Mouse (Mus musculus): ENCODE data around the gene Susd2. TPM values are rescaled to one million over a fixed set of nuclear protein-coding genes. Genes with fewer than 3 reads are reported as not detected.

The Susd2 gene
- polyA plus RNA-seq, 1 experiment from 2014 or later = 2.5 TPM

DNA sequence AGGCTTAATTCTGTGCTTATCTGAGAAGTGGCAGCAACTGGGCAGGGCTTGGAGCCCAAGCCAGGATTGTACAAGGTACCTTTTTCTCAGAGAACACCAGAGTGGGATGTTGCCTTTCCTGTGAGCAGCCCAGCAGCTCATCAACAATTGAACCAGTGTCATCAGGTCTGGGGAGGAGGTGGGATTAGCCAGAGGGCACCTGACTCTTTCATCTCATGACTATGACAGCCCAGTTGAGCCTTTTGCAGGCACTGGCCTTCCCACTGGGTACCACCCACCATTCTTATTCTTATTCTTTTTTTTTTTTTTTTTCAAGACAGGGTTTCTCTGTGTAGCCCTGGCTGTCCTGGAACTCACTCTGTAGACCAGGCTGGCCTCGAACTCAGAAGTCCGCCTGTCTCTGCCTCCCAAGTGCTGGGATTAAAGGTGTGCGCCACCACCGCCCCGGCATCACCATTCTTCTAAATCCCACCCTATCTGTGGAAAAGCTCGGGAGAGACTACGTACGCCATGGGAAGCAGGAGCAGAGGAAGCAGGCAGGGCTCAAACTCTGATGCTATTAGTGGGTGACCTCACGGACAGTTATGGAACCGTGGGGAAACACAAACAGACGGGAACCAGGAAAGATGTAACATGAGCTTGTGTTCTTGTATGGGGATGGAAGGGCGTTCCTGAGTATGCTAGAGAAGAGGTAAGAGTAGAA, 7.6 kb downstream of the Susd2 start:
- H3K27me3 ChIP-seq (ENCODE audit: control insufficient read depth, insufficient read depth, low read length) = no peaks in the 10 kb centered on the region
- no peaks in the 10 kb centered on the region for H3K9me3 ChIP-seq (ENCODE audit: control insufficient read depth, low read length)
- 89% methylated on average over 12 of the region's 12 CpGs for WGBS
- H3K9ac ChIP-seq (replicated peaks; ENCODE audit: low read length) = no peak overlapping the region
- no peaks in the 10 kb centered on the region for H3K4me1 ChIP-seq (ENCODE audit: control insufficient read depth, insufficient read depth, low read length)
- no peak overlapping the region for H3K4me3 ChIP-seq (replicated peaks; ENCODE audit: low read depth, low read length)
- ATAC-seq (ENCODE audit: low FRiP score, low TSS enrichment) (no peak), DNase-seq (no peak)
- no peaks in the 10 kb centered on the region for H3K36me3 ChIP-seq (ENCODE audit: control insufficient read depth, insufficient read depth, low read length)
- no peak overlapping the region for H3K27ac ChIP-seq (replicated peaks; ENCODE audit: low read depth, low read length)
- no peak overlapping the region for H3K4me2 ChIP-seq (ENCODE audit: low read length)

DNA sequence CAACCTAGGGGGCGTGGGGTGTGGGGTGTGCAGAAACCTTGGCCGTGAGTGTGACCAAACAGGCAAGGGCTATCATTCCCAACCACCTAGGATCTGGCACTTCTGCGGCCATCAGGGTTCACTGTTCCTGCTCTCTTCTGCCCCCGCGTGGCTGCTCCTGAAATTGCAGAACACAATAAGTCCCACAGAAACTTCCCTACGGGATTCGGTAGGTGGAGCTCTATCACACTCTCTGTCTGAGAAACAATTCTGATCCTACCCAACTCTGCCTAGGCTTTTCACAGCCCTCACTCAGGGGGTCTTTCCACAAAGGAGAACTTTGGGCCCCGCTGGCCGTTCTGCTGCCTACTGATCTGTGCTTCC, 8.1 kb downstream of the Susd2 start:
- ATAC-seq (ENCODE audit: low FRiP score, low TSS enrichment) (no peak), DNase-seq (peak; percentile 76)
- H3K4me1 ChIP-seq (ENCODE audit: control insufficient read depth, insufficient read depth, low read length) = no peaks in the 10 kb centered on the region
- H3K9ac ChIP-seq (replicated peaks; ENCODE audit: low read length) = no peak overlapping the region
- H3K27me3 ChIP-seq (ENCODE audit: control insufficient read depth, insufficient read depth, low read length) = no peaks in the 10 kb centered on the region
- WGBS = 6% methylated on average over 9 of the region's 9 CpGs
- H3K4me3 ChIP-seq (replicated peaks; ENCODE audit: low read depth, low read length) = no peak overlapping the region
- H3K9me3 ChIP-seq (ENCODE audit: control insufficient read depth, low read length) = no peaks in the 10 kb centered on the region
- no peak overlapping the region for H3K4me2 ChIP-seq (ENCODE audit: low read length)
- H3K27ac ChIP-seq (replicated peaks; ENCODE audit: low read depth, low read length) = no peak overlapping the region
- no peaks in the 10 kb centered on the region for H3K36me3 ChIP-seq (ENCODE audit: control insufficient read depth, insufficient read depth, low read length)

DNA sequence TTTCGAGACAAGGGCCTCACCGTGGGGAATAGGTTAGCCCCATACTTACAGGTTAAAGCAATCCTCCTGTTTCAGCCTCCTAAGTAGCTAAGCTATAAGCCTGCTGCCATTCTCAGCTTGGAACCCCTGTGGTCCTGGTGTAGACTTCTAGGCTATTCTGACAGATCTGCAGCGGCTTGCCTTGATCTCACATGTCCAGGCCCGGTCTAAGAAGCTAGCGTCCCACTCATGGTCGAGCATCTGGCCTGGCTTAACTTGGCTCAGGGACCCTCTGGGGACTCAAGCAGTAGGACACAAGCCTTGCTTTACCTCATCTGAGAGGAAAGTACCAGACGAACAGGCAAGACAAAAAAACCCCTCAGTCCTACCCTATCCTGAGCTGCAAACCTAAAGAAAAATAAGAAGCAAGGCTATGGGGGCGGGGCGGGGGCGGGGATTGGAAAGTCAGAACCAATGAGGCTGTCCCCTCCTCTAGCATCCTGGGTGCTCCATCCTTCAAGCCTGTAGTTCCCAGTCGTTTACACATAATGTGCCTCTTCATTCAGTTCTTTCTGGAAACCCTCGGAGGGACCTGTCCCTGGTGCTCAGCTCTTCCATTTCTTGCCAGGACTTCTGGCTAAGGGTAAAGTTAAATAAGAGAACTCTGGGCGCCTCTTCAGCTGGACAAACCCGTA, 8.7 kb downstream of the Susd2 start:
- 71% methylated on average over 14 of the region's 14 CpGs for WGBS
- DNase-seq (no peak), ATAC-seq (ENCODE audit: low FRiP score, low TSS enrichment) (no peak)

DNA sequence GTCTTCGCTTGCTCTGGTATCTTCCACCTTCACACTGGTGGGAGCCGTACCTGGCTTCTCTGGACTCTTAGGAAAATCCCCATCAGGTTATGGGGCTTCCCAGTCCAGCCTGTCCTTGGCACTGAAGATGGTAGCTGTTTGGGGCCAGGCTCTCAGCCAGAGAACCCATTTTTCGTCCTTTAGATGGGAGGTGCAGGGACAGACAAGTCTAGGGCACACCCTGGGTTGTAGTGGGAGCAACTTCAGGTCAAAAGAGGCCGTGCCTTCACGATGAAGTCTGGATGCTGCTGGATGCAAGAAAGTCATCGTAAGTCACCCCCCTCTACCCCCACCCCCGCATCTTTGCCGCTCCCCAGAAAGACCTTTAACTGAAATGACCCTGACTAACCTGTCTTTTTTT, 9.2 kb downstream of the Susd2 start:
- no peak for ATAC-seq (ENCODE audit: low FRiP score, low TSS enrichment)
- H3K4me2 ChIP-seq (ENCODE audit: low read length) = no peak overlapping the region
- no peak overlapping the region for H3K9ac ChIP-seq (replicated peaks; ENCODE audit: low read length)
- H3K9me3 ChIP-seq (ENCODE audit: control insufficient read depth, low read length) = no peaks in the 10 kb centered on the region
- H3K27me3 ChIP-seq (ENCODE audit: control insufficient read depth, insufficient read depth, low read length) = no peaks in the 10 kb centered on the region
- H3K36me3 ChIP-seq (ENCODE audit: control insufficient read depth, insufficient read depth, low read length) = no peaks in the 10 kb centered on the region
- no peaks in the 10 kb centered on the region for H3K4me1 ChIP-seq (ENCODE audit: control insufficient read depth, insufficient read depth, low read length)
- no peak overlapping the region for H3K27ac ChIP-seq (replicated peaks; ENCODE audit: low read depth, low read length)
- WGBS = 96% methylated on average over 8 of the region's 8 CpGs
- H3K4me3 ChIP-seq (replicated peaks; ENCODE audit: low read depth, low read length) = no peak overlapping the region
- no peak for DNase-seq

More for the DNA sequence above, 8.7 kb downstream of the Susd2 start:
- no peaks in the 10 kb centered on the region for H3K4me1 ChIP-seq (ENCODE audit: control insufficient read depth, insufficient read depth, low read length)
- H3K36me3 ChIP-seq (ENCODE audit: control insufficient read depth, insufficient read depth, low read length) = no peaks in the 10 kb centered on the region
- no peaks in the 10 kb centered on the region for H3K27me3 ChIP-seq (ENCODE audit: control insufficient read depth, insufficient read depth, low read length)
- no peak overlapping the region for H3K27ac ChIP-seq (replicated peaks; ENCODE audit: low read depth, low read length)
- H3K4me2 ChIP-seq (ENCODE audit: low read length) = no peak overlapping the region
- H3K9ac ChIP-seq (replicated peaks; ENCODE audit: low read length) = no peak overlapping the region
- H3K4me3 ChIP-seq (replicated peaks; ENCODE audit: low read depth, low read length) = no peak overlapping the region
- no peaks in the 10 kb centered on the region for H3K9me3 ChIP-seq (ENCODE audit: control insufficient read depth, low read length)

DNA sequence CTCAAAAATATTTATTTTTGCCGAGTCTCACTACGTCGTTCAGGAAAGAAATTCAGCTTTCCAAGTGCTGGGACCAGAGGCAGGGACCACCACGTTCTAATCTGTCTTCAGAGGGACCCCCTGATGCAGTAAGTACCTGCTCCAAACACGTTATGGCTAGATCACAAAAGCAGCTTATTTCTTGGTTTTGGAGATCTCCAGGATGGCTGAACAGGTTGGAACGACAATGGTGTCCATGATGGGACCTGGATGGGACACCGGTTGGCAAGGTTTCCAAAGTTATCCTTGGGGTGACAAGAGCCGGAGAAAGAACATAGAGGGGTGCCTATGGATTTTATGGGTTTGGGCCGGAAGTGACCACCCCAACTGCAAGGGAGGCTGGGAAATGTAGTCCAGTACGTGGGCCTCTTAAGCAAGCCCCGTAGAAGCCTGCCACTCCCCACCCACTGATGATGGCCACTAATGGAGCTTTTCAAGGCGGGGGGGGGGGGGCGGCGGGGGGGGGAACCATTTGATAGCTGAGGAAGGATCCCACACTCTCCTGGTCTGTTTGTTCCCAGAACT, 10.2 kb downstream of the Susd2 start:
- Histone ChIP-seq H3K27ac (replicated peaks; ENCODE audit: low read depth, low read length) (no peak overlapping the region), H3K4me3 (replicated peaks; ENCODE audit: low read depth, low read length) (no peak overlapping the region), H3K9ac (replicated peaks; ENCODE audit: low read length) (no peak overlapping the region), H3K4me2 (ENCODE audit: low read length) (no peak overlapping the region), H3K9me3 (ENCODE audit: control insufficient read depth, low read length) (no peaks in the 10 kb centered on the region), H3K4me1 (ENCODE audit: control insufficient read depth, insufficient read depth, low read length) (no peaks in the 10 kb centered on the region), H3K27me3 (ENCODE audit: control insufficient read depth, insufficient read depth, low read length) (no peaks in the 10 kb centered on the region), H3K36me3 (ENCODE audit: control insufficient read depth, insufficient read depth, low read length) (no peaks in the 10 kb centered on the region)
- DNase-seq (no peak), ATAC-seq (ENCODE audit: low FRiP score, low TSS enrichment) (no peak)
- WGBS = 78% methylated on average over 14 of the region's 14 CpGs

DNA sequence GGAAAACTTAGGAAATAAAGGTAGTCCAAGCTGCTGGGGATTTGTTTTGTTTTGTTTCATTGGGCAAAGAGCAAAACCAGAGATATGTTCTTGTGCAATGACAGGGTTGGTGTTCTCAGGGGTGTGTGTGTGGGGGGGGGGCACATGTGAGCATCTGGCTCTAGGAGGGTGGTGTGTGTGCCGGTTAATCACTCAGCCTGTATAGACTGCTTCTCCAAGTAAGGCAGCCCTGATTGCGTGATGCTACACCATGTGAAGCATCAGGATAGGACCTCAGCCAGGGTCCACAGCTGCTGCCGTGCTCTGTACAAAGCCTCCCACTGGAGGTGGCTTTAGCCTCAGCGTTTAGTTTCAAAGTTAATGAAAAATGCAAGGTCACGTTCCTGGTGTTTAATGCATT, 10.8 kb downstream of the Susd2 start:
- no peaks in the 10 kb centered on the region for H3K36me3 ChIP-seq (ENCODE audit: control insufficient read depth, insufficient read depth, low read length)
- 77% methylated on average over 5 of the region's 5 CpGs for WGBS
- no peak for ATAC-seq (ENCODE audit: low FRiP score, low TSS enrichment)
- DNase-seq = no peak
- no peaks in the 10 kb centered on the region for H3K9me3 ChIP-seq (ENCODE audit: control insufficient read depth, low read length)
- no peak overlapping the region for H3K4me2 ChIP-seq (ENCODE audit: low read length)
- H3K9ac ChIP-seq (replicated peaks; ENCODE audit: low read length) = no peak overlapping the region
- no peaks in the 10 kb centered on the region for H3K4me1 ChIP-seq (ENCODE audit: control insufficient read depth, insufficient read depth, low read length)
- no peaks in the 10 kb centered on the region for H3K27me3 ChIP-seq (ENCODE audit: control insufficient read depth, insufficient read depth, low read length)
- no peak overlapping the region for H3K4me3 ChIP-seq (replicated peaks; ENCODE audit: low read depth, low read length)
- no peak overlapping the region for H3K27ac ChIP-seq (replicated peaks; ENCODE audit: low read depth, low read length)

DNA sequence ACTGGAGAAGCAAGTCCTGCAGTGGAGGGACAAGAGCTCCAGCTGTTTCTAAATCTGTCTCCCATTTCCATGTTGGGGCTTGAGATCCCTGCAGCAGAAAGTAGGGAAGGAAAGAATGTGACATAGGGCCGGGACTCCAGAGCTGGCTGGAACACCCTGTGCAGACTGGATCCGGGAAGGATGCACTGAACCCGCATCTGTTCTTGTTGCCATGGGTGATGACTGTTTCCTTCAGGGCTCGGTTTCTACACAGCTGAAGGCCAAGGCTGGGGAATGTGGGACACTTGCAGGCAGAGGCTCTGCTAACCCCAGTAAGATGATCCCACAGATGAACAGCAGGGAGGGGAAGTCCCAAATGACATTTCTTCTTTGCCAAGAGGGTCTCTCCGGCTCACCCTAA, 11.2 kb downstream of the Susd2 start:
- DNase-seq (no peak), ATAC-seq (ENCODE audit: low FRiP score, low TSS enrichment) (no peak)
- 62% methylated on average over 5 of the region's 5 CpGs for WGBS
- Histone ChIP-seq H3K27me3 (ENCODE audit: control insufficient read depth, insufficient read depth, low read length) (no peaks in the 10 kb centered on the region), H3K9me3 (ENCODE audit: control insufficient read depth, low read length) (no peaks in the 10 kb centered on the region), H3K9ac (replicated peaks; ENCODE audit: low read length) (no peak overlapping the region), H3K36me3 (ENCODE audit: control insufficient read depth, insufficient read depth, low read length) (no peaks in the 10 kb centered on the region), H3K4me3 (replicated peaks; ENCODE audit: low read depth, low read length) (no peak overlapping the region), H3K27ac (replicated peaks; ENCODE audit: low read depth, low read length) (no peak overlapping the region), H3K4me2 (ENCODE audit: low read length) (no peak overlapping the region), H3K4me1 (ENCODE audit: control insufficient read depth, insufficient read depth, low read length) (no peaks in the 10 kb centered on the region)

DNA sequence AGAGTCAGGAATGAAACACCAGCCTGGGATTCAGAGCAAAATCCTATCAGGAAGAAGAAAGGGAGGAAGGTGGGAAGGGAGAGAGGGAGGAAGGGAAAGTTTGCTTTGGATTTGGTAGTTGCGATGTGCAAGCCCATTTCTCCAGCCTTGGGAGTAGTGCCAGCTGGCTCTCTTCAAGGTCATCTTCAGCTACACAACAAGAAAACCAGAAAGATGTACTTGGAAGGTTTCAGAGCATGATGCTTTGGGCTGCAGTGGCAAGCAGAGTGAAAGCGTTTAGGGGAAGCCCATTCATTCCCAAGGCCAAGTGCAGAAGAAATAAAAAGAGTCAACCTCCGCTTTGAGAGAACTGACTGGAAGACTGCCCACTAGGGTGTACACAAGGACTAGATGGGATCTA, 16.3 kb downstream of the Susd2 start:
- Histone ChIP-seq H3K36me3 (ENCODE audit: control insufficient read depth, insufficient read depth, low read length) (no peaks in the 10 kb centered on the region), H3K27ac (replicated peaks; ENCODE audit: low read depth, low read length) (no peak overlapping the region), H3K9ac (replicated peaks; ENCODE audit: low read length) (no peak overlapping the region), H3K4me2 (ENCODE audit: low read length) (no peak overlapping the region), H3K4me1 (ENCODE audit: control insufficient read depth, insufficient read depth, low read length) (no peaks in the 10 kb centered on the region), H3K4me3 (replicated peaks; ENCODE audit: low read depth, low read length) (no peak overlapping the region), H3K27me3 (ENCODE audit: control insufficient read depth, insufficient read depth, low read length) (no peaks in the 10 kb centered on the region), H3K9me3 (ENCODE audit: control insufficient read depth, low read length) (no peaks in the 10 kb centered on the region)
- DNase-seq (no peak), ATAC-seq (ENCODE audit: low FRiP score, low TSS enrichment) (no peak)
- WGBS = 94% methylated on average over 3 of the region's 3 CpGs

DNA sequence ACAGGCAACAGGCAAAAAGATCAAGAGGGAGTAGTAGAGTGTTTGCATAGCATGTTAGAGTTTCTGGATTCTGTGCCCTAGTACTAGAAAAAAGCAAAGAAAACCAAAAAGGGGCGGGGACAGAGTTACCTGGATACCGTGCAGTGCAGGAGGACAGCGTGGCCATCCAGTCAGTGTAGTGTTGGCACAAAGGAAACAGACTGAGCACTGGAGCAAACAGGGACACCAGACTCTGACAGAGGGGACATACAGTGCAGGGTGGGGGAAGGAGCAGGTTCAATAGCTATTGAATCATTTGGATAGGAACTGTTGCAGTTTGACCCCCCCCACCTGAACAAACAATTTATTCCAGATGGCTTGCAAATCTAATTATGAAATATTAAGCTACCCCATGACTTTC, 16.8 kb downstream of the Susd2 start:
- Histone ChIP-seq H3K27ac (replicated peaks; ENCODE audit: low read depth, low read length) (no peak overlapping the region), H3K4me2 (ENCODE audit: low read length) (no peak overlapping the region), H3K27me3 (ENCODE audit: control insufficient read depth, insufficient read depth, low read length) (no peaks in the 10 kb centered on the region), H3K4me3 (replicated peaks; ENCODE audit: low read depth, low read length) (no peak overlapping the region), H3K9ac (replicated peaks; ENCODE audit: low read length) (no peak overlapping the region), H3K4me1 (ENCODE audit: control insufficient read depth, insufficient read depth, low read length) (no peaks in the 10 kb centered on the region), H3K9me3 (ENCODE audit: control insufficient read depth, low read length) (no peaks in the 10 kb centered on the region), H3K36me3 (ENCODE audit: control insufficient read depth, insufficient read depth, low read length) (no peaks in the 10 kb centered on the region)
- DNase-seq = no peak
- 65% methylated on average over 3 of the region's 3 CpGs for WGBS
- ATAC-seq (ENCODE audit: low FRiP score, low TSS enrichment) = no peak
